Mouse (Mus musculus) heart, postnatal 4 days (tissue): ENCODE measurements around the gene Limch1. TPM values are rescaled to one million over a fixed set of nuclear protein-coding genes. Genes with fewer than 3 reads are reported as not detected.

Experiments used
- DNase-seq: peaks from one replicate; pipeline ENCODE4 v3.0.0; 2021
- total RNA-seq, 2 experiments: library from RNA; stranded (reverse); gene quantifications; 2 replicates each; pipeline ENCODE4 v1.2.3; 2021

The Limch1 gene
- total RNA-seq, 2 experiments from 2014 or later, result 102 TPM

- DNase-seq, result no peak
Observed at GRCm38 (mm10) chr5:67060519-67060918, 314.9 kb downstream of the Limch1 start.

- DNase-seq, result no peak
Observed at GRCm38 (mm10) chr5:67063596-67063995, 318.0 kb downstream of the Limch1 start.

- DNase-seq, result no peak
Observed at GRCm38 (mm10) chr5:67083117-67083516, 337.5 kb downstream of the Limch1 start.

- DNase-seq, result no peak
Observed at GRCm38 (mm10) chr5:67090856-67091255, 345.2 kb downstream of the Limch1 start.

GRCm38 (mm10) chr5:67091766-67092165, 346.1 kb downstream of the Limch1 start:
- DNase-seq, result no peak

GRCm38 (mm10) chr5:67093991-67094390, 348.4 kb downstream of the Limch1 start:
- DNase-seq, result no peak

- peak; percentile 9 for DNase-seq
Observed at GRCm38 (mm10) chr5:67095153-67095552, 349.5 kb downstream of the Limch1 start.

GRCm38 (mm10) chr5:67095651-67096377, 350.2 kb downstream of the Limch1 start:
- DNase-seq, result peak; percentile 9

- DNase-seq, result peak; percentile 18
Observed at GRCm38 (mm10) chr5:67096378-67096771, 350.7 kb downstream of the Limch1 start.

GRCm38 (mm10) chr5:67097106-67098050, 351.8 kb downstream of the Limch1 start:
- DNase-seq, result peak; percentile 12

GRCm38 (mm10) chr5:67098051-67098732, 352.6 kb downstream of the Limch1 start:
- no peak for DNase-seq

- DNase-seq, result peak; percentile 8
Observed at GRCm38 (mm10) chr5:67098733-67099323, 353.2 kb downstream of the Limch1 start, which contains the start of gene Phox2b. Phox2b (minus strand) TSS chr5:67099301.

- peak; percentile 7 for DNase-seq
Observed at GRCm38 (mm10) chr5:67099393-67100271, 354.0 kb downstream of the Limch1 start.

- no peak for DNase-seq
Observed at GRCm38 (mm10) chr5:67100564-67101394, 355.2 kb downstream of the Limch1 start.

- no peak for DNase-seq
Observed at GRCm38 (mm10) chr5:67101395-67101760, 355.8 kb downstream of the Limch1 start.

GRCm38 (mm10) chr5:67101793-67102600, 356.4 kb downstream of the Limch1 start:
- peak; percentile 26 for DNase-seq

GRCm38 (mm10) chr5:67103016-67103415, 357.4 kb downstream of the Limch1 start:
- no peak for DNase-seq

GRCm38 (mm10) chr5:67106261-67106660, 360.6 kb downstream of the Limch1 start:
- DNase-seq, result no peak
